Mouse (Mus musculus): ENCODE results near the gene Mrps35. TPM values are rescaled to one million over a fixed set of nuclear protein-coding genes. Genes with fewer than 3 reads are reported as not detected.

The Mrps35 gene
- total RNA-seq, 1 experiment: 63.4 TPM

DNA sequence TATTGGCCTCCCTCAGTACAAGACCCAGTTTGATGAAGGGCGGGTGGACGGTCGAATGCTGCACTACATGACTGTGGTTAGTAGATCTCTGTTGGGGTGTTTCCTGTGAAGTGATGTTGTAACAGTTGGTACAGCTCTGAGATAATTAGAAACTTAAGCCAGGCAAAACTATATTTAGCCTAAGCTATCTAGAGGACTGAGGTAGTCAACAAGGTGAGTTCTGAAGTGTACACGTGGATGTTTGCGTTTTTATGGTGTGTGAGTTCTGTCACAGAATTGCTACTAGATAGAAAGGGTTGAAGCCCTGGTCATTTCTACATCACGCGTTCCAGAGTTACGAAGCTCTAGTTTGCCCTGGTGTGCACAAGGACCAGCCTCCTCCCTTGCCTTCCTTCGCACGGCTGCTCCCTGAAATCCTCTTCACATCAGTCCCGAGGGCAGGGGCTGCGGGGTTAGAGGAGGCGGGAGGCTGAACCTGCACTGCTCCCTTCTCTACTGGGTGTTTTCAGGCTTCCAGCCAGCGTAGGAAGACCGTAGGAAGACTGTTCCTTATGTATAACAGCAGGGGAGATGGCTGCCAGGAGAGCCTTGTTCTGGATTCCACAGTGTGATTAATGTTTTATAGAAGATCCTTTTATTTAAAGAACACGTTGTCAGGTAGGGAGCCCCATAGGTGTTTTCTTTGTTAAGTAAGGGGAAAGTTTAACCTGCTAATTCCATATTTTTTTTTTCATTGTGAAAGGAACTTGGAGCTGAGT, 20.0 kb upstream of the Mrps35 start:
- in situ Hi-C loops (cut with MboI; ENCODE audit: low sequenced_read_pairs in 2 of 2, unreplicated experiment in 2 of 2): no loop called here
- Histone ChIP-seq H3K36me3 (ENCODE audit: control insufficient read depth, insufficient read depth, low read length, poor library complexity, severe bottlenecking) (peaks cover 13% of the 10 kb centered on the region; the same call in 1 of the 2 replicates), H3K9me3 (ENCODE audit: control insufficient read depth, insufficient read depth, low read depth, low read length) (no peaks in the 10 kb centered on the region), H3K27ac (ENCODE audit: insufficient read depth, low read depth, low read length, poor library complexity, severe bottlenecking) (no peak overlapping the region), H3K9ac (ENCODE audit: insufficient read depth, low read depth, low read length, poor library complexity, severe bottlenecking) (no peak overlapping the region), H3K4me3 (ENCODE audit: insufficient read depth in 1 of 2, low read depth in 1 of 2, low read length in 2 of 2, poor library complexity in 1 of 2, severe bottlenecking in 1 of 2) (no peak overlapping the region), H3K4me1 (ENCODE audit: control insufficient read depth in 2 of 2, insufficient read depth in 2 of 2, low read length in 2 of 2, poor library complexity in 1 of 2) (no peaks in the 10 kb centered on the region)
- TF ChIP-seq MAFK (IDR thresholded peaks at IDR 0.05; ENCODE audit: insufficient read depth, low read depth, low read length) (no peak), ZNF384 (IDR thresholded peaks at IDR 0.05; ENCODE audit: low read depth, low read length) (no peak), HCFC1 (IDR thresholded peaks at IDR 0.05; ENCODE audit: borderline replicate concordance, insufficient read depth, low read length) (no peak), ZC3H11A (IDR thresholded peaks at IDR 0.05; ENCODE audit: borderline replicate concordance, low read depth, low read length) (no peak), CHD2 (IDR thresholded peaks at IDR 0.05; ENCODE audit: low read depth, low read length) (no peak)
- DNase-seq (ENCODE audit: low read depth, low spot score): no peak

DNA sequence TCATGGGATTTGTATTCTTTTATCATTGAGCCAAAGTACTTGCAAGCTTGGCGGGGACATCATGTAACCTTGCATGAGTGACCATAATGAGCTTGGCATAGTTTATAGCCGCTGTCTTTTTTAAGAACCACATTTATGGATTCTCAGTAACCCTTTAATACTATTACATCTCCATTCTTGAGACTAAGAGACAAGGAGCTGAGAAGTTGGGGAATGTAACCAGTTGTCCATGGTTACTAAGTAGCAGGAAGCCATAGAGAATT, 19.5 kb upstream of the Mrps35 start:
- in situ Hi-C loops (cut with MboI; ENCODE audit: low sequenced_read_pairs in 2 of 2, unreplicated experiment in 2 of 2): no loop called here

DNA sequence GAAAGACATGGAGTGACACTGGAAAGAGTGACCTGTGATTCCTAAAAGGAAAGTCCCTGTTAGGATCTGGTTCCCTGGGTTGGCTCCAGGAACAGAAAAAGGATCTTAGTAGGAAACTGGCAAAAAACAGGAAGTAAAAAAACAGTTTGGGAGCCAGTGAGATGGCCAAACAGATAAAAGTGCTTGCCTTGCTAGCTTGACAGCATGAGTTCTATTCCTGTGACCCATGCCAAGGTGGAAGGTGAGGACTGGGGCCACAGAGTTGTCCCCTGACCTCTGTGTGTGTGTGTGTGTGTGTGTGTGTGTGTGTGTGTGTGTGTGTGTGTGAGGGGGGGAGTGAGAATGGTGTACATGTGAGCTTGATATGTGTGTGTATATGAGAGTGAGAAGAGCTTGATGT, 19.0 kb upstream of the Mrps35 start:
- H3K27ac ChIP-seq (ENCODE audit: insufficient read depth, low read depth, low read length, poor library complexity, severe bottlenecking): no peak overlapping the region
- H3K4me3 ChIP-seq (ENCODE audit: insufficient read depth in 1 of 2, low read depth in 1 of 2, low read length in 2 of 2, poor library complexity in 1 of 2, severe bottlenecking in 1 of 2): no peak overlapping the region
- H3K9me3 ChIP-seq (ENCODE audit: control insufficient read depth, insufficient read depth, low read depth, low read length): no peaks in the 10 kb centered on the region
- no peaks in the 10 kb centered on the region for H3K4me1 ChIP-seq (ENCODE audit: control insufficient read depth in 2 of 2, insufficient read depth in 2 of 2, low read length in 2 of 2, poor library complexity in 1 of 2)
- in situ Hi-C loops (cut with MboI; ENCODE audit: low sequenced_read_pairs in 2 of 2, unreplicated experiment in 2 of 2): no loop called here
- DNase-seq (ENCODE audit: low read depth, low spot score): no peak
- no peak overlapping the region for H3K9ac ChIP-seq (ENCODE audit: insufficient read depth, low read depth, low read length, poor library complexity, severe bottlenecking)
- H3K36me3 ChIP-seq (ENCODE audit: control insufficient read depth, insufficient read depth, low read length, poor library complexity, severe bottlenecking): peaks cover 16% of the 10 kb centered on the region; the same call in 1 of the 2 replicates
- TF ChIP-seq ZC3H11A (IDR thresholded peaks at IDR 0.05; ENCODE audit: borderline replicate concordance, low read depth, low read length) (no peak), ZNF384 (IDR thresholded peaks at IDR 0.05; ENCODE audit: low read depth, low read length) (no peak), MAFK (IDR thresholded peaks at IDR 0.05; ENCODE audit: insufficient read depth, low read depth, low read length) (no peak), HCFC1 (IDR thresholded peaks at IDR 0.05; ENCODE audit: borderline replicate concordance, insufficient read depth, low read length) (no peak)

More for the DNA sequence above, 19.5 kb upstream of the Mrps35 start:
- Histone ChIP-seq H3K4me3 (ENCODE audit: insufficient read depth in 1 of 2, low read depth in 1 of 2, low read length in 2 of 2, poor library complexity in 1 of 2, severe bottlenecking in 1 of 2) (no peak overlapping the region), H3K36me3 (ENCODE audit: control insufficient read depth, insufficient read depth, low read length, poor library complexity, severe bottlenecking) (peaks cover 16% of the 10 kb centered on the region; the same call in 1 of the 2 replicates), H3K4me1 (ENCODE audit: control insufficient read depth in 2 of 2, insufficient read depth in 2 of 2, low read length in 2 of 2, poor library complexity in 1 of 2) (no peaks in the 10 kb centered on the region), H3K27ac (ENCODE audit: insufficient read depth, low read depth, low read length, poor library complexity, severe bottlenecking) (no peak overlapping the region), H3K9me3 (ENCODE audit: control insufficient read depth, insufficient read depth, low read depth, low read length) (no peaks in the 10 kb centered on the region), H3K9ac (ENCODE audit: insufficient read depth, low read depth, low read length, poor library complexity, severe bottlenecking) (no peak overlapping the region)
- DNase-seq (ENCODE audit: low read depth, low spot score): no peak
- TF ChIP-seq HCFC1 (IDR thresholded peaks at IDR 0.05; ENCODE audit: borderline replicate concordance, insufficient read depth, low read length) (no peak), ZC3H11A (IDR thresholded peaks at IDR 0.05; ENCODE audit: borderline replicate concordance, low read depth, low read length) (no peak), CHD2 (IDR thresholded peaks at IDR 0.05; ENCODE audit: low read depth, low read length) (no peak), MAFK (IDR thresholded peaks at IDR 0.05; ENCODE audit: insufficient read depth, low read depth, low read length) (no peak), ZNF384 (IDR thresholded peaks at IDR 0.05; ENCODE audit: low read depth, low read length) (no peak)

GRCm38 (mm10) chr6:147024761-147025160, 17.8 kb upstream of the Mrps35 start:
- Histone ChIP-seq H3K9ac (ENCODE audit: insufficient read depth, low read depth, low read length, poor library complexity, severe bottlenecking) (no peak overlapping the region), H3K4me3 (ENCODE audit: insufficient read depth in 1 of 2, low read depth in 1 of 2, low read length in 2 of 2, poor library complexity in 1 of 2, severe bottlenecking in 1 of 2) (no peak overlapping the region), H3K4me1 (ENCODE audit: control insufficient read depth in 2 of 2, insufficient read depth in 2 of 2, low read length in 2 of 2, poor library complexity in 1 of 2) (no peaks in the 10 kb centered on the region), H3K9me3 (ENCODE audit: control insufficient read depth, insufficient read depth, low read depth, low read length) (no peaks in the 10 kb centered on the region), H3K27ac (ENCODE audit: insufficient read depth, low read depth, low read length, poor library complexity, severe bottlenecking) (no peak overlapping the region), H3K36me3 (ENCODE audit: control insufficient read depth, insufficient read depth, low read length, poor library complexity, severe bottlenecking) (peaks cover 16% of the 10 kb centered on the region; the same call in 1 of the 2 replicates)
- TF ChIP-seq HCFC1 (IDR thresholded peaks at IDR 0.05; ENCODE audit: borderline replicate concordance, insufficient read depth, low read length): no peak
- TF ChIP-seq CHD2 (IDR thresholded peaks at IDR 0.05; ENCODE audit: low read depth, low read length): no peak
- TF ChIP-seq MAFK (IDR thresholded peaks at IDR 0.05; ENCODE audit: insufficient read depth, low read depth, low read length): no peak
- no peak for TF ChIP-seq ZNF384 (IDR thresholded peaks at IDR 0.05; ENCODE audit: low read depth, low read length)
- TF ChIP-seq ZC3H11A (IDR thresholded peaks at IDR 0.05; ENCODE audit: borderline replicate concordance, low read depth, low read length): no peak
- in situ Hi-C loops (cut with MboI; ENCODE audit: low sequenced_read_pairs in 2 of 2, unreplicated experiment in 2 of 2): no loop called here
- DNase-seq (ENCODE audit: low read depth, low spot score): no peak

Measured in ES-E14 (cell line).